Mouse (Mus musculus) embryonic fibroblast, embryonic 13.5 days (primary cell): ENCODE measurements around the gene Sh2d3c.

Experiments used
- CTCF ChIP-seq: IDR thresholded peaks from 2 replicates; pipeline ENCODE4 v1.5.1; 2011; ENCODE audit warnings: mild to moderate bottlenecking, control low read depth, low read length, moderate library complexity, borderline replicate concordance; ENCODE audit not compliant: insufficient read depth
- POLR2A ChIP-seq: IDR thresholded peaks from 2 replicates; pipeline ENCODE4 v1.6.1; 2011; ENCODE audit warnings: low read depth, mild to moderate bottlenecking, control low read depth, low read length, moderate library complexity

DNA sequence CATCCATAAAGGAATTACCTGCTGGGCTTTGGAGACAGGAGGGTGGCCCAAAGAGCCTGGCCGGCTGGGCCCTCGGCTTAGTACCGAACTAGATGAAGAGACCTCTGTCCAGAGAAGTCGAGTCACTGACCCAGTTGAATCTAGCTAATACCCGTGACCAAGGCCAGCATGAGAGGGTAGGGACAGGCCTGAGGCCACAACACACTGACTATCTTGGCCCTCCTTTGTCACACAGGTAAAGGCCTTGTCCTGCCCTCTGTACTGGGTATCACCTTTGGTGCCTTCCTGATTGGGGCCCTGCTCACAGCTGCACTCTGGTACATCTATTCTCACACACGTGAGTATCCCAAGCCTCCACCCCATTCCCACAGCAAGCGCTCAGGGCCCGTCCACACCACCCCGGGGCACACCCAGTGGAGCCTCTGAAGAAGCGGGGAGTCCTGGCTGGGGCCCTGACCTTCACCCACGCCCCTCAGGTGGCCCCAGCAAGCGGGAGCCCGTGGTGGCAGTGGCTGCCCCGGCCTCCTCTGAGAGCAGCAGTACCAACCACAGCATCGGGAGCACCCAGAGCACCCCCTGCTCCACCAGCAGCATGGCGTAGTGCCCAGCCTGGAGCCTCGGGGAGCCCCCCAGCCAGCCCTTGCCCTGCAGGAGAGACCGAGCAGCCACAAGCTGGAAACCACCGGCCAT lies 39.7 kb upstream of the Sh2d3c start:
- no peak for TF ChIP-seq CTCF
- no peak for TF ChIP-seq POLR2A
